Comparison of ENCODE assay signal across 8 mouse cellular contexts in the genomic region with DNA sequence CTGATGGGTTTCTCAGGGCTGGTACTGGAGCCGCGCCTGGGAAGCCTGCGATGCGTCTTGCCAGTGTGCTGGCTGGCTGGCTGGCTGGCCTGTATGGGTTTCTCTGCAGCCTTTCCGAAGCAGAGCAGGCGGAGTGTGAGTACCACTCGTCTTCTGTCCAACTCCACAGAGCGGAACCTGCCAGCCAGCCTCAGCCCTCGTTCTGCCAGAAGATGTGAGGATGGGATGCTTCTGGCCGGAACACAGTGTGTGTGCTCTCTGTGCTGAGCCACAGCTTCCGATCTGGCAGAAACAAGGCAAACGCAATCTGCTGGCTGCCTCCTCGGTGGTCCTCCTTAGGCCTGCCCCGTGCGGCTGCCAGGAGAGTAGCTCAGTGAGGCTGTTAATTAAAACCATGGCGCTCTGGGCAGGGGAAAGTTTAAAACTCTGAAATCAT.
DNase-seq lines count a peak whose midpoint lies in the region; ATAC-seq lines count a peak whose summit lies in the region.
"Had no signal": no experiment of that assay in that cellular context is flagged by ENCODE, and none has a peak within 500 bp of the region (broad histone marks: within the 10 kb centered on the region; RNA-seq: fewer than 3 reads in every experiment).

No protein-coding gene starts in this region.

- H3K9ac ChIP-seq in midbrain, embryonic 11.5 days (ENCODE audit: low read length), result no peak overlapping the region
- H3K9ac ChIP-seq in hindbrain, embryonic 15.5 days, result no peak overlapping the region
- H3K9ac ChIP-seq: liver, embryonic 13.5 days had no signal

- DNase-seq in midbrain, embryonic 10.5 days (ENCODE audit: low spot score), result peak; percentile 22
- no peak for DNase-seq in midbrain, embryonic 11.5 days (ENCODE audit: low spot score, missing footprints)
- DNase-seq in embryo, embryonic 11 days, result peak; percentile 60
- DNase-seq in urinary bladder, postnatal 36 days (ENCODE audit: low spot score in 2 of 2), result no peak
- no peak for DNase-seq in kidney, adult 18-20 months
- DNase-seq: liver, embryonic 13.5 days had no signal

- no peak overlapping the region for H3K4me2 ChIP-seq in midbrain, embryonic 11.5 days
- H3K4me2 ChIP-seq in hindbrain, embryonic 15.5 days, result no peak overlapping the region
- H3K4me2 ChIP-seq: liver, embryonic 13.5 days had no signal

- H3K9me3 ChIP-seq in midbrain, embryonic 10.5 days (replicated peaks), result no peaks in the 10 kb centered on the region
- no peaks in the 10 kb centered on the region for H3K9me3 ChIP-seq in midbrain, embryonic 11.5 days (ENCODE audit: control insufficient read depth, low read length)
- no peaks in the 10 kb centered on the region for H3K9me3 ChIP-seq in hindbrain, embryonic 15.5 days
- H3K9me3 ChIP-seq: liver, embryonic 13.5 days had no signal

- H3K27ac ChIP-seq in midbrain, embryonic 10.5 days (replicated peaks), result no peak overlapping the region
- H3K27ac ChIP-seq in midbrain, embryonic 11.5 days (ENCODE audit: low read depth, low read length), result no peak overlapping the region
- peak overlapping the region; percentile 28 for H3K27ac ChIP-seq in hindbrain, embryonic 15.5 days (replicated peaks)
- H3K27ac ChIP-seq: liver, embryonic 13.5 days had no signal

- H3K27me3 ChIP-seq in midbrain, embryonic 10.5 days (ENCODE audit: low read depth, poor library complexity, severe bottlenecking), result no peaks in the 10 kb centered on the region
- H3K27me3 ChIP-seq in midbrain, embryonic 11.5 days (ENCODE audit: control insufficient read depth, insufficient read depth, low read length), result no peaks in the 10 kb centered on the region
- H3K27me3 ChIP-seq in hindbrain, embryonic 15.5 days, result 0 out of 2 replicates have a peak, but pooled peaks cover 2% of the 10 kb centered on the region
- H3K27me3 ChIP-seq: liver, embryonic 13.5 days had no signal

- ATAC-seq in midbrain, embryonic 11.5 days (ENCODE audit: low FRiP score), result no peak
- ATAC-seq in hindbrain, embryonic 15.5 days (ENCODE audit: low FRiP score, low read depth), result peak; percentile 60
- ATAC-seq in monocyte, adult 5-6 weeks (replicated peaks; ENCODE audit: insufficient number of reproducible peaks, low FRiP score, low TSS enrichment, poor library complexity, severe bottlenecking), result 0 out of 2 replicates have a peak, but pooled peaks have one; percentile 4

- 75% methylated on average over 16 of the region's 16 CpGs for WGBS in midbrain, embryonic 10.5 days
- 65% methylated on average over 16 of the region's 16 CpGs for WGBS in midbrain, embryonic 11.5 days
- 50% methylated on average over 16 of the region's 16 CpGs for WGBS in hindbrain, embryonic 15.5 days

- no peaks in the 10 kb centered on the region for H3K36me3 ChIP-seq in midbrain, embryonic 10.5 days
- H3K36me3 ChIP-seq in midbrain, embryonic 11.5 days (ENCODE audit: control insufficient read depth, insufficient read depth, low read length), result no peaks in the 10 kb centered on the region
- H3K36me3 ChIP-seq in hindbrain, embryonic 15.5 days, result no peaks in the 10 kb centered on the region
- H3K36me3 ChIP-seq: liver, embryonic 13.5 days had no signal

- H3K4me3 ChIP-seq in midbrain, embryonic 10.5 days, result no peak overlapping the region
- H3K4me3 ChIP-seq in midbrain, embryonic 11.5 days (ENCODE audit: low read depth, low read length), result no peak overlapping the region
- H3K4me3 ChIP-seq in hindbrain, embryonic 15.5 days, result no peak overlapping the region
- H3K4me3 ChIP-seq: liver, embryonic 13.5 days had no signal

- H3K4me1 ChIP-seq in midbrain, embryonic 10.5 days, result no peaks in the 10 kb centered on the region
- H3K4me1 ChIP-seq in midbrain, embryonic 11.5 days (ENCODE audit: control insufficient read depth, insufficient read depth, low read length), result no peaks in the 10 kb centered on the region
- peaks cover 10% of the 10 kb centered on the region; the same call in 1 of the 2 replicates for H3K4me1 ChIP-seq in hindbrain, embryonic 15.5 days (replicated peaks)
- H3K4me1 ChIP-seq: liver, embryonic 13.5 days had no signal

Comparison
In these comparisons a context has a peak if more than half of its experiments do, and no peak if none do; other contexts are left out.
1. DNase-seq: peak in midbrain, embryonic 10.5 days (single experiment) and embryo, embryonic 11 days (single experiment); none in midbrain, embryonic 11.5 days (single experiment), urinary bladder, postnatal 36 days (0 of 2) and kidney, adult 18-20 months (single experiment).